Mouse (Mus musculus) gastrocnemius, postnatal 14 days (tissue): ENCODE measurements around the gene Specc1. TPM values are rescaled to one million over a fixed set of nuclear protein-coding genes. Genes with fewer than 3 reads are reported as not detected.

Experiments used
- DNase-seq: peaks from one replicate; pipeline ENCODE4 v3.0.0; 2021; ENCODE audit warnings: mixed read lengths
- intact Hi-C: fragments of 180-260 bp; cut with DNase I; formaldehyde crosslinking; loops from one replicate; pipeline ENCODE4 v1.15.1; 2025; ENCODE audit warnings: low total_unique reads
- total RNA-seq, 2 experiments: library from RNA; stranded (reverse); gene quantifications; 2 replicates each; pipeline ENCODE4 v1.2.3; 2021

The Specc1 gene
- total RNA-seq, 2 experiments from 2014 or later, result 5.0 to 5.4 TPM

GRCm38 (mm10) chr11:62130685-62131295 lies 174.2 kb downstream of the Specc1 start:
- intact Hi-C loops, result no loop called here
- no peak for DNase-seq

GRCm38 (mm10) chr11:62131601-62132000 lies 175.0 kb downstream of the Specc1 start:
- intact Hi-C loops, result no loop called here

GRCm38 (mm10) chr11:62134191-62134590 lies 177.6 kb downstream of the Specc1 start:
- no peak for DNase-seq
- intact Hi-C loops, result no loop called here

More at GRCm38 (mm10) chr11:62131601-62132000, 175.0 kb downstream of the Specc1 start:
- no peak for DNase-seq

- no peak for DNase-seq
- intact Hi-C loops, result no loop called here
These were observed 188.9 kb downstream of the Specc1 start for GRCm38 (mm10) chr11:62145216-62146110.

- DNase-seq, result no peak
- intact Hi-C loops, result no loop called here
These were observed 190.1 kb downstream of the Specc1 start for GRCm38 (mm10) chr11:62146661-62147060.

GRCm38 (mm10) chr11:62148026-62148425 lies 191.5 kb downstream of the Specc1 start:
- intact Hi-C loops, result no loop called here

GRCm38 (mm10) chr11:62148449-62148848 lies 191.9 kb downstream of the Specc1 start:
- intact Hi-C loops, result no loop called here
- DNase-seq, result no peak

More at GRCm38 (mm10) chr11:62148026-62148425, 191.5 kb downstream of the Specc1 start:
- no peak for DNase-seq

GRCm38 (mm10) chr11:62153057-62153456 lies 196.5 kb downstream of the Specc1 start:
- intact Hi-C loops, result no loop called here
- DNase-seq, result no peak

- intact Hi-C loops, result no loop called here
- no peak for DNase-seq
These were observed 203.2 kb downstream of the Specc1 start for GRCm38 (mm10) chr11:62159803-62160202.

GRCm38 (mm10) chr11:62161450-62161849 lies 204.9 kb downstream of the Specc1 start:
- no peak for DNase-seq
- intact Hi-C loops, result no loop called here

GRCm38 (mm10) chr11:62164357-62164756 lies 207.8 kb downstream of the Specc1 start:
- DNase-seq, result no peak
- intact Hi-C loops, result no loop called here

- DNase-seq, result no peak
- intact Hi-C loops, result no loop called here
These were observed 209.9 kb downstream of the Specc1 start for GRCm38 (mm10) chr11:62166503-62166902.

- DNase-seq, result no peak
These were observed 211.6 kb downstream of the Specc1 start for GRCm38 (mm10) chr11:62168146-62168545.

GRCm38 (mm10) chr11:62177395-62178113 lies 221.0 kb downstream of the Specc1 start:
- intact Hi-C loops, result no loop called here
- no peak for DNase-seq

More at GRCm38 (mm10) chr11:62168146-62168545, 211.6 kb downstream of the Specc1 start:
- intact Hi-C loops, result no loop called here

- intact Hi-C loops, result no loop called here
- DNase-seq, result no peak
These were observed 224.2 kb downstream of the Specc1 start for GRCm38 (mm10) chr11:62180791-62181190.

- no peak for DNase-seq
- intact Hi-C loops, result no loop called here
These were observed 228.3 kb downstream of the Specc1 start for GRCm38 (mm10) chr11:62184900-62185299.

- DNase-seq, result no peak
- intact Hi-C loops, result no loop called here
These were observed 230.5 kb downstream of the Specc1 start for GRCm38 (mm10) chr11:62187074-62187473.

GRCm38 (mm10) chr11:62192050-62192449 lies 235.5 kb downstream of the Specc1 start:
- no peak for DNase-seq
- intact Hi-C loops, result no loop called here

- intact Hi-C loops, result no loop called here
- no peak for DNase-seq
These were observed 236.6 kb downstream of the Specc1 start for GRCm38 (mm10) chr11:62193116-62193515.

GRCm38 (mm10) chr11:62194217-62194616 lies 237.7 kb downstream of the Specc1 start:
- intact Hi-C loops, result no loop called here

More at GRCm38 (mm10) chr11:62194217-62194616, 237.7 kb downstream of the Specc1 start:
- DNase-seq, result no peak
